Mouse (Mus musculus): Measurements from ENCODE around the gene Oasl2. TPM values are rescaled to one million over a fixed set of nuclear protein-coding genes. Genes with fewer than 3 reads are reported as not detected.
A peak's percentile ranks its signal among the peaks of the same experiment; 100 is the strongest.
"Not testable (repeated sequence)": the region's sequence is repeated elsewhere in the genome, so short reads cannot be mapped to it uniquely, and the experiment has no call there.

Gene Oasl2
- polyA plus RNA-seq, 1 experiment from 2014 or later: 3.5 TPM

DNA sequence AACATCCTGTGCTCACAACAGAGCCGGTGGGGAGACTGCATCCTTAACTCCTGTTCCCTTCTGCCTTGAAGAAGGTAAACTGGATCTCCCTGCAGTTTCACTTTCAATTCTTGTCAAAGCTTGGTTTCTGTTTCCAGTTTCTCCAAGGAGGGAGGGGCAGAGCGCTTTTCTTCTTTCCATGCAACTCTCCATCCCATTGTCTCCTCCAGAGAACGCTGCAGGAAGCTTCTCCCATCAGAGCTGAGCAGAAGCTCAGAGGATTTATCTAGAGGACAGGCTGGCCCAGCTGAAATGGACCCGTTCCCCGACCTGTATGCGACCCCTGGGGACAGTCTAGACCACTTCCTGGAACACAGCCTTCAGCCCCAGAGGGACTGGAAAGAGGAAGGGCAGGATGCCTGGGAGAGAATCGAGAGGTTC, 648 bp downstream of the Oasl2 start:
- H3K4me1 ChIP-seq (ENCODE audit: control insufficient read depth, insufficient read depth, low read length): peaks cover 9% of the 10 kb centered on the region
- no peaks in the 10 kb centered on the region for H3K9me3 ChIP-seq (ENCODE audit: control insufficient read depth, low read length)
- no peaks in the 10 kb centered on the region for H3K36me3 ChIP-seq (ENCODE audit: control insufficient read depth, insufficient read depth, low read length)
- no peaks in the 10 kb centered on the region for H3K27me3 ChIP-seq (replicated peaks; ENCODE audit: control insufficient read depth, insufficient read depth, low read length)
- DNase-seq (ENCODE audit: low spot score) (peak; percentile 27), ATAC-seq (ENCODE audit: low read depth) (peak; percentile 33; the same call in 1 of the 2 replicates)
- H3K4me3 ChIP-seq (ENCODE audit: low read depth, low read length): peak overlapping the region; percentile 23
- H3K4me2 ChIP-seq (ENCODE audit: low read depth, low read length): peak overlapping the region; percentile 44
- 3% methylated on average over 7 of the region's 7 CpGs for WGBS
- H3K27ac ChIP-seq (replicated peaks; ENCODE audit: low read depth, low read length): no peak overlapping the region
- H3K9ac ChIP-seq (ENCODE audit: low read depth, low read length): peak overlapping the region; percentile 34

DNA sequence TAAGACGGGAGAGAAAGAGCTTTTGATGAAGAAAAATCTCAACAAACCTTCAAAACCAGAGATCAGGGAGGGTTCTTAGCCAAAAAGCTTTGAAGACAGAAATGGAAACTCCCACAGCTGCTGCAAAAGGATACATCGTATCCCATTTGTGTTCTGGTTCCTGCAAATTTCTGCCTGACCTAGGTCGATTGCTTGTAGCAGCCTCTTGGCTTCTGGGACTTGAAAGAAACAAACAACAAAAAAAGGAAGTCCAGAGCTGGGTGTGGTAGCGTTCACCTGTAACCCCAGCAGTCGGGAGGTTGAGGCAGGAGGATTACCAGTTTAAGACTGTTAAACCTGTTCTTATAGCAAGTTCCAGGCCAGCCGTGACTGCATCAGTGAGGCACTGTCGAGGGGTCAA, 2.1 kb downstream of the Oasl2 start:
- Histone ChIP-seq H3K9me3 (ENCODE audit: control insufficient read depth, low read length) (no peaks in the 10 kb centered on the region), H3K4me2 (ENCODE audit: low read depth, low read length) (no peak overlapping the region), H3K27me3 (replicated peaks; ENCODE audit: control insufficient read depth, insufficient read depth, low read length) (no peaks in the 10 kb centered on the region), H3K27ac (replicated peaks; ENCODE audit: low read depth, low read length) (no peak overlapping the region), H3K4me1 (ENCODE audit: control insufficient read depth, insufficient read depth, low read length) (peaks cover 9% of the 10 kb centered on the region), H3K36me3 (ENCODE audit: control insufficient read depth, insufficient read depth, low read length) (no peaks in the 10 kb centered on the region), H3K9ac (ENCODE audit: low read depth, low read length) (no peak overlapping the region), H3K4me3 (ENCODE audit: low read depth, low read length) (no peak overlapping the region)
- ATAC-seq (ENCODE audit: low read depth): no peak
- DNase-seq (ENCODE audit: low spot score): no peak
- 66% methylated on average over 7 of the region's 7 CpGs for WGBS

DNA sequence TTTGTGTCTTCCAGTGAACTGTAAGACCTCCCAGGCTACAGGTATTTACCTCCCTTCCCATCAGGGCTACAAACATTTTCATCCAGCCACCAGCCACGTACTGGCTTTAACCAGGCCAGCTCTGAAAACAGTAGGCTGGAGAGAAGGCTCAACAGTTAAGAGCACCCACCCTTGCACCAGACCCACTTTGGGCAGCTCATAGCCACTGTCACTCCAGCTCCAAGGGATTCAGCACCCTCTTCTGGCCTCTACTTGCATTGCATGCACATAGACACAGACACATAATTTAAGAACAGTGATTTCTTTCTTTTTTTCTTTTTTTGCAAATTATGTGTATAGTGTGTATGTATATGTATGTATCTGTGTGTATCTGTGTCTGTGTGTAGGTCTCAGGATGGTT, 5.7 kb downstream of the Oasl2 start:
- no peak overlapping the region for H3K4me3 ChIP-seq (ENCODE audit: low read depth, low read length)
- ATAC-seq (ENCODE audit: low read depth) (no peak), DNase-seq (ENCODE audit: low spot score) (peak; percentile 51)
- H3K9me3 ChIP-seq (ENCODE audit: control insufficient read depth, low read length): no peaks in the 10 kb centered on the region
- no peak overlapping the region for H3K27ac ChIP-seq (replicated peaks; ENCODE audit: low read depth, low read length)
- no peak overlapping the region for H3K9ac ChIP-seq (ENCODE audit: low read depth, low read length)
- H3K4me1 ChIP-seq (ENCODE audit: control insufficient read depth, insufficient read depth, low read length): peaks cover 3% of the 10 kb centered on the region; the same call in 1 of the 2 replicates
- 27% methylated on average over 1 of the region's 1 CpGs for WGBS
- H3K36me3 ChIP-seq (ENCODE audit: control insufficient read depth, insufficient read depth, low read length): no peaks in the 10 kb centered on the region
- H3K4me2 ChIP-seq (ENCODE audit: low read depth, low read length): no peak overlapping the region
- no peaks in the 10 kb centered on the region for H3K27me3 ChIP-seq (replicated peaks; ENCODE audit: control insufficient read depth, insufficient read depth, low read length)

GRCm38 (mm10) chr5:114908598-114909305, 12.0 kb downstream of the Oasl2 start:
- no peaks in the 10 kb centered on the region for H3K4me1 ChIP-seq (ENCODE audit: control insufficient read depth, insufficient read depth, low read length)
- no peak overlapping the region for H3K27ac ChIP-seq (replicated peaks; ENCODE audit: low read depth, low read length)
- no peaks in the 10 kb centered on the region for H3K27me3 ChIP-seq (replicated peaks; ENCODE audit: control insufficient read depth, insufficient read depth, low read length)
- H3K4me2 ChIP-seq (ENCODE audit: low read depth, low read length): no peak overlapping the region
- no peaks in the 10 kb centered on the region for H3K9me3 ChIP-seq (ENCODE audit: control insufficient read depth, low read length)
- H3K36me3 ChIP-seq (ENCODE audit: control insufficient read depth, insufficient read depth, low read length): no peaks in the 10 kb centered on the region
- no peak overlapping the region for H3K9ac ChIP-seq (ENCODE audit: low read depth, low read length)
- H3K4me3 ChIP-seq (ENCODE audit: low read depth, low read length): no peak overlapping the region
- DNase-seq (ENCODE audit: low spot score): peak; percentile 14
- WGBS: 39% methylated on average over 13 of the region's 13 CpGs
- no peak for ATAC-seq (ENCODE audit: low read depth)

GRCm38 (mm10) chr5:114913686-114914085, 16.9 kb downstream of the Oasl2 start:
- H3K27ac ChIP-seq (replicated peaks; ENCODE audit: low read depth, low read length): no peak overlapping the region
- no peak overlapping the region for H3K4me2 ChIP-seq (ENCODE audit: low read depth, low read length)
- 72% methylated on average over 4 of the region's 4 CpGs for WGBS
- no peak for ATAC-seq (ENCODE audit: low read depth)
- H3K4me1 ChIP-seq (ENCODE audit: control insufficient read depth, insufficient read depth, low read length): no peaks in the 10 kb centered on the region
- no peak overlapping the region for H3K9ac ChIP-seq (ENCODE audit: low read depth, low read length)
- no peaks in the 10 kb centered on the region for H3K9me3 ChIP-seq (ENCODE audit: control insufficient read depth, low read length)
- H3K36me3 ChIP-seq (ENCODE audit: control insufficient read depth, insufficient read depth, low read length): no peaks in the 10 kb centered on the region
- H3K4me3 ChIP-seq (ENCODE audit: low read depth, low read length): no peak overlapping the region
- no peaks in the 10 kb centered on the region for H3K27me3 ChIP-seq (replicated peaks; ENCODE audit: control insufficient read depth, insufficient read depth, low read length)
- no peak for DNase-seq (ENCODE audit: low spot score)

DNA sequence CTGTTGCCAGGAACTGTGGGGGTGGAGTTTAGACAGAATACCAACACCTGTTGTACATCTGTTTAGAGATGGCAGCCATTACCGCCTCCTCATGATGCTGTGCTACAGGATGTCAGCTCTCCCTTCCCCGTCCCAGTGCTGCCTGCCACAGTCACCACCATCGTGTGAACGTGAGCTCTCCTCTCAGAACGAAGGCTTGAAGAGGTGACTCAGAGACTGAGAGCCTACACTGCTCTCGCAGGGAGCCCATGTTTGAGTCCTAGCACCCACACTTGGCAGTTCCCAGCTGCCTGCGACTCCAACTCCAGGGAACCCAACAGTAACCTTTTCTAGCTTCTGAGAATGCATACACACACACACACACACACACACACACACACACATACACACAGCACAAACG, 18.1 kb downstream of the Oasl2 start:
- Histone ChIP-seq H3K27ac (replicated peaks; ENCODE audit: low read depth, low read length) (no peak overlapping the region), H3K9me3 (ENCODE audit: control insufficient read depth, low read length) (no peaks in the 10 kb centered on the region), H3K9ac (ENCODE audit: low read depth, low read length) (no peak overlapping the region), H3K4me1 (ENCODE audit: control insufficient read depth, insufficient read depth, low read length) (no peaks in the 10 kb centered on the region), H3K36me3 (ENCODE audit: control insufficient read depth, insufficient read depth, low read length) (no peaks in the 10 kb centered on the region), H3K4me3 (ENCODE audit: low read depth, low read length) (no peak overlapping the region), H3K27me3 (replicated peaks; ENCODE audit: control insufficient read depth, insufficient read depth, low read length) (no peaks in the 10 kb centered on the region), H3K4me2 (ENCODE audit: low read depth, low read length) (no peak overlapping the region)
- ATAC-seq (ENCODE audit: low read depth): no peak
- WGBS: 65% methylated on average over 8 of the region's 8 CpGs
- DNase-seq (ENCODE audit: low spot score): peak; percentile 27

GRCm38 (mm10) chr5:114915854-114916253, 19.1 kb downstream of the Oasl2 start:
- no peaks in the 10 kb centered on the region for H3K9me3 ChIP-seq (ENCODE audit: control insufficient read depth, low read length)
- H3K27ac ChIP-seq (replicated peaks; ENCODE audit: low read depth, low read length): no peak overlapping the region
- H3K4me1 ChIP-seq (ENCODE audit: control insufficient read depth, insufficient read depth, low read length): no peaks in the 10 kb centered on the region
- ATAC-seq (ENCODE audit: low read depth) (no peak), DNase-seq (ENCODE audit: low spot score) (no peak)
- WGBS: 74% methylated on average over 5 of the region's 5 CpGs
- H3K4me3 ChIP-seq (ENCODE audit: low read depth, low read length): no peak overlapping the region
- no peak overlapping the region for H3K4me2 ChIP-seq (ENCODE audit: low read depth, low read length)
- no peak overlapping the region for H3K9ac ChIP-seq (ENCODE audit: low read depth, low read length)
- no peaks in the 10 kb centered on the region for H3K27me3 ChIP-seq (replicated peaks; ENCODE audit: control insufficient read depth, insufficient read depth, low read length)
- no peaks in the 10 kb centered on the region for H3K36me3 ChIP-seq (ENCODE audit: control insufficient read depth, insufficient read depth, low read length)

DNA sequence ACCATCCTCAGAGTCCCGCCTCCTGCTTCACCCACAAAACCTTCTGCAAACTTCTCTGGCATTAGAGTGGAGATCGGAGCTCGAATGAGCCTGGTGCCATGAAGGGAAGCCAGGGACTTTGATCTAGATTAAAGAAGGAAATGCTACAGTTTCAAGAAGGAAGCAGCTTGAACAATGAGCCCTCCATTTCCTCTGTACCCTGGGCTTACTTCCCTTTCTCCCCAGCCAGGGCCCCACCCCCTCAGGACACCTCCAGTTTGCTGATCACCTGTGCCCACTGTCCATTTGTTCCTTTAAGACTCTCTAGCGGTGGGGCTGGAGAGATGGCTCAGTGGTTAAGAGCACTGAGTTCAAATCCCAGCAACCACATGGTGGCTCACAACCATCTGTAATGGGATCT, 20.0 kb downstream of the Oasl2 start:
- 77% methylated on average over 4 of the region's 4 CpGs for WGBS

DNA sequence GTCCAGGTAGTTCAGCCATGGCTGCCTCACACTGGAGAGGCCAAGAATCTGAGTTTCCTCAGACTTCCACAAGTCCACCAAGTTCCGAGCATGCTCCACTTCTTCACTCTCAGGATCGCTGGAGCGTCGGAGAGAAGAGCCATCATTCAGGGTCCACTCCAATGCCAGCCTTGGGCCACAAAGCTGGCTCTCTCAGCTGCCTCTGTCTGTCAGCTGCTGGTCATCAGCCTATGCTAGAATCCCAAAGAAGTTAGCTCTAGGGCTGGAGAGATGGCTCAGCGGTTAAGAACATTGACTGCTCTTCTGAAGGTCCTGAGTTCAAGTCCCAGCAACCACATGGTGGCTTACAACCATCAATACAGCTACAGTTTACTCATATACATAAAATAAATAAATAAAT, 20.6 kb downstream of the Oasl2 start:
- not testable (repeated sequence) for H3K9ac ChIP-seq (ENCODE audit: low read depth, low read length); DNase-seq (ENCODE audit: low spot score); H3K27ac ChIP-seq (replicated peaks; ENCODE audit: low read depth, low read length); ATAC-seq (ENCODE audit: low read depth); H3K4me3 ChIP-seq (ENCODE audit: low read depth, low read length); H3K4me2 ChIP-seq (ENCODE audit: low read depth, low read length); H3K27me3 ChIP-seq (replicated peaks; ENCODE audit: control insufficient read depth, insufficient read depth, low read length); H3K4me1 ChIP-seq (ENCODE audit: control insufficient read depth, insufficient read depth, low read length); H3K9me3 ChIP-seq (ENCODE audit: control insufficient read depth, low read length); H3K36me3 ChIP-seq (ENCODE audit: control insufficient read depth, insufficient read depth, low read length)
- 93% methylated on average over 5 of the region's 5 CpGs for WGBS

More for the DNA sequence above, 20.0 kb downstream of the Oasl2 start:
- H3K27ac ChIP-seq (replicated peaks; ENCODE audit: low read depth, low read length): no peak overlapping the region
- no peak overlapping the region for H3K4me3 ChIP-seq (ENCODE audit: low read depth, low read length)
- H3K9ac ChIP-seq (ENCODE audit: low read depth, low read length): no peak overlapping the region
- no peaks in the 10 kb centered on the region for H3K4me1 ChIP-seq (ENCODE audit: control insufficient read depth, insufficient read depth, low read length)
- H3K9me3 ChIP-seq (ENCODE audit: control insufficient read depth, low read length): no peaks in the 10 kb centered on the region
- no peak overlapping the region for H3K4me2 ChIP-seq (ENCODE audit: low read depth, low read length)
- ATAC-seq (ENCODE audit: low read depth) (no peak), DNase-seq (ENCODE audit: low spot score) (no peak)
- H3K36me3 ChIP-seq (ENCODE audit: control insufficient read depth, insufficient read depth, low read length): no peaks in the 10 kb centered on the region
- H3K27me3 ChIP-seq (replicated peaks; ENCODE audit: control insufficient read depth, insufficient read depth, low read length): no peaks in the 10 kb centered on the region

Measured in embryonic facial prominence, embryonic 14.5 days (tissue).